Mouse (Mus musculus): ENCODE data around the gene Dhx34.

The Dhx34 gene

GRCm38 (mm10) chr7:16160702-16161101, 61.1 kb downstream of the Dhx34 start:
- DNase-seq: peak; percentile 69

- DNase-seq: peak; percentile 59
Measured at GRCm38 (mm10) chr7:16158735-16159134, 63.1 kb downstream of the Dhx34 start.

- no peak for DNase-seq
Measured at GRCm38 (mm10) chr7:16156105-16156714, 65.6 kb downstream of the Dhx34 start.

GRCm38 (mm10) chr7:16155132-16155872, 66.5 kb downstream of the Dhx34 start:
- DNase-seq: peak; percentile 76

GRCm38 (mm10) chr7:16153522-16153921, 68.3 kb downstream of the Dhx34 start:
- DNase-seq: peak; percentile 75

GRCm38 (mm10) chr7:16150191-16151145, 71.4 kb downstream of the Dhx34 start:
- peak; percentile 61 for DNase-seq

GRCm38 (mm10) chr7:16149241-16149640, 72.6 kb downstream of the Dhx34 start:
- peak; percentile 98 for DNase-seq

GRCm38 (mm10) chr7:16147643-16148042, 74.2 kb downstream of the Dhx34 start:
- DNase-seq: peak; percentile 53
